Mouse (Mus musculus) ovary, postnatal 10 days (tissue): Measurements from ENCODE around the gene Gsdma.
"Not testable (repeated sequence)": the region's sequence is repeated elsewhere in the genome, so short reads cannot be mapped to it uniquely, and the experiment has no call there.

Source experiments
- DNase-seq: peaks from one replicate; pipeline ENCODE4 v3.0.0; 2022; ENCODE audit warnings: low spot score

Gene Gsdma

GRCm38 (mm10) chr11:98709001-98709741 lies 45.0 kb downstream of the Gsdma start:
- DNase-seq: no peak

- DNase-seq: peak; percentile 69
Observed at GRCm38 (mm10) chr11:98710416-98711045, 46.4 kb downstream of the Gsdma start.

GRCm38 (mm10) chr11:98711046-98711434 lies 46.9 kb downstream of the Gsdma start:
- DNase-seq: no peak

GRCm38 (mm10) chr11:98712009-98712408 lies 47.9 kb downstream of the Gsdma start:
- DNase-seq: not testable (repeated sequence)

- DNase-seq: no peak
Observed at GRCm38 (mm10) chr11:98713703-98714102, 49.6 kb downstream of the Gsdma start.

- DNase-seq: no peak
Observed at GRCm38 (mm10) chr11:98715946-98716345, 51.8 kb downstream of the Gsdma start.

- DNase-seq: no peak
Observed at GRCm38 (mm10) chr11:98717904-98718303, 53.8 kb downstream of the Gsdma start.

GRCm38 (mm10) chr11:98720756-98721155 lies 56.6 kb downstream of the Gsdma start:
- DNase-seq: no peak

- no peak for DNase-seq
Observed at GRCm38 (mm10) chr11:98721458-98722226, 57.5 kb downstream of the Gsdma start.

- DNase-seq: no peak
Observed at GRCm38 (mm10) chr11:98723098-98723497, 58.9 kb downstream of the Gsdma start.

- DNase-seq: no peak
Observed at GRCm38 (mm10) chr11:98725926-98726506, 61.9 kb downstream of the Gsdma start.
